Mouse (Mus musculus) layer of hippocampus, adult 2 months (tissue): Measurements from ENCODE around the gene Ss18l1. TPM values are rescaled to one million over a fixed set of nuclear protein-coding genes. Genes with fewer than 3 reads are reported as not detected.

Experiments used
- DNase-seq, 2 experiments: peaks; one replicate each; pipeline ENCODE4 v3.0.0; 2022; ENCODE audit warnings: low spot score in 2 of 2
- H3K27ac ChIP-seq: fragments of 200-600 bp; 2 replicates; pipeline ENCODE4 v1.8.1; 2022
- H3K4me3 ChIP-seq: fragments of 200-600 bp; 2 replicates; pipeline ENCODE4 v1.8.1; 2022; ENCODE audit warnings: mild to moderate bottlenecking
- CTCF ChIP-seq: fragments of 200-600 bp; conservative IDR thresholded peaks from 2 replicates; pipeline ENCODE4 v1.8.1; 2022; ENCODE audit warnings: antibody characterized with exemption, mild to moderate bottlenecking, moderate library complexity
- total RNA-seq, 2 experiments: library from RNA; stranded (reverse); gene quantifications; 2 replicates each; pipeline ENCODE4 v1.2.3; 2021

The Ss18l1 gene
- total RNA-seq, 2 experiments from 2014 or later, result 43.2 to 44.9 TPM

GRCm38 (mm10) chr2:180047580-180047979 is 5.3 kb downstream of the Ss18l1 start:
- TF ChIP-seq CTCF, result no peak
- H3K27ac ChIP-seq, result peak overlapping the region; percentile 90
- no peak for DNase-seq

GRCm38 (mm10) chr2:180047980-180048635 is 5.8 kb downstream of the Ss18l1 start:
- peak; percentile 58 to 74 for DNase-seq
- Histone ChIP-seq H3K4me3 (no peak overlapping the region; the same call in 1 of the 2 replicates), H3K27ac (peak overlapping the region; percentile 90)
- TF ChIP-seq CTCF, result no peak

More at GRCm38 (mm10) chr2:180047580-180047979, 5.3 kb downstream of the Ss18l1 start:
- no peak overlapping the region for H3K4me3 ChIP-seq

DNA sequence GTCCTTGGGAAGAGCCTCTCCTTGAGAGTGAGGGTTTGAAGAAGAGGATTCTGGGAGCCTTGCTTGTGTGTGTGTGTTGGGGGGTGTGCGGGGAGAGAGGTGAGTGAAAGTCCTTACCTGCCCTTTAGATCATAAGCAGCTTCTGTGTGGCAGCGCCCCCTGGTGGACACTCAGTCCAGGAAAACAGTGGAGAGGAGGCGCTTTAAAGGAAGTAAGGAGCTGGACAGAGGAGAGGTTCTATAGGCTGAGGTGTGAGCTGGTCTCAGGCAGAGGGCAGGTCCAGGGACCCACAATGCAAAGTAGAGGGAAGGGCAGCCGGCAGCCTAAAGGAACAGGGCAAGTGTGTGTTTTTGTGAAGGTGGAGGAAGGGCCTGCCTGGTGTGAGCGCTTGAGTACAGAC is 8.7 kb downstream of the Ss18l1 start:
- no peak overlapping the region for H3K4me3 ChIP-seq
- DNase-seq, result peak; percentile 69 to 84
- H3K27ac ChIP-seq, result 0 out of 2 replicates have a peak overlapping the region, but pooled peaks have one; percentile 4

GRCm38 (mm10) chr2:180051986-180052733 is 9.9 kb downstream of the Ss18l1 start:
- H3K4me3 ChIP-seq, result no peak overlapping the region
- DNase-seq, result no peak
- peak; percentile 70 for TF ChIP-seq CTCF
- H3K27ac ChIP-seq, result no peak overlapping the region

More for the DNA sequence above, 8.7 kb downstream of the Ss18l1 start:
- TF ChIP-seq CTCF, result peak; percentile 85

DNA sequence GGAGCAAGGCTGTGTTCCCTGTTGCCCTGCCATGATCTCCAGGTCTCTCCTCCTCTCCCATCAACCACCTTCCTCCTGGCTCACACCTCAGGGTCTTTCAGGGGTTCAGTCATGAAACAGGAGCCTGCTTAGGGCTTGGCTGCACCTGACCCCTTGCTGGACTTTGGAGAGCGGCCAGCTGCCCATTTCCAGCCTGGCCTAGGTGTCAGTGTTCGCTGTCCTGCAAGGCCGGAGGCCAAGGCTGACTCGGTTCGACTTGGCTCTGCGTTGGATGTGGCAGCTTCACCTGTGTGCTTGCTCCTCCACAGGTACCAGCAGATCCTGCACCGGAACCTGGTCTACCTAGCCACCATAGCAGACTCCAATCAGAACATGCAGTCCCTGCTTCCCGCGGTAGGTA is 10.7 kb downstream of the Ss18l1 start:
- no peak for DNase-seq
- no peak overlapping the region for H3K4me3 ChIP-seq
- no peak for TF ChIP-seq CTCF
- H3K27ac ChIP-seq, result no peak overlapping the region

DNA sequence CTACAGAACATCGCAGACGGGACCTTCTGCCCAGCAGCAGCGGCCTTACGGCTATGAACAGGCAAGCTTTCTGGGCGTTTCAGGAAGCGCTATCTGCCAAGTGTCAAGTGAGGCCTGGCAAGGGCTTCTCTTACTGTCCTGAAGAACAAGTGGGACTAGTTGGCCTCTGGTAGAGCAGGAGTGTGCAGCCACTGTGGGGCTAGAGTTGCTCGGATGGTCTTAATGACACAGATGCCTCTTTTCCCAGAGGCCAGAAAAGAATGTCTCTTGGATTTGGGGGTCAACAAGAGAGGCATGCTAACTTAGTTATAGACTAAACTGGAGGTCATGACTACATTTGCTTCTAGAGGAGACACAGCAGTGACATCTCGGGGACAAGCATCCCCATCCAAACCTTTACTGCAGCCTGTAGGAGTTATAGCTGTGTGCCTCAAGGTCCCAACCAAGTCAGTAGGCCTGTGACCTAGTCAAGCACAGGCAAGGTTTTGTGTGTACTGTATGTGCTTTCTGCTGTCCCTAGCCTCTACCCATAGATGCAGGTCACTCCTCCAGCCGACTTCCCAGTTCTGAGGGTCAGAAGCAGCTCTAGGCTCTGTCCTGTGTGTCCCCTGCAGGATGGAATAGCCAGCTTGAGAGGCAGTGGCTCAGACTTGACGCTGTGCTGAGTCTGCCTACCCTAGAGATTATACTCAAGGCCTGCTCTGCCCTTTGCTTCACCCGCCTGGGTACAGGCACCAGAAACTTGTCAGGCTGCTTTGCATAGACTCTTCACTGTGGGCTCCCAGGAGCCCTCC is 21.2 kb downstream of the Ss18l1 start:
- no peak for TF ChIP-seq CTCF
- no peak for DNase-seq
- H3K4me3 ChIP-seq, result no peak overlapping the region
- H3K27ac ChIP-seq, result no peak overlapping the region

DNA sequence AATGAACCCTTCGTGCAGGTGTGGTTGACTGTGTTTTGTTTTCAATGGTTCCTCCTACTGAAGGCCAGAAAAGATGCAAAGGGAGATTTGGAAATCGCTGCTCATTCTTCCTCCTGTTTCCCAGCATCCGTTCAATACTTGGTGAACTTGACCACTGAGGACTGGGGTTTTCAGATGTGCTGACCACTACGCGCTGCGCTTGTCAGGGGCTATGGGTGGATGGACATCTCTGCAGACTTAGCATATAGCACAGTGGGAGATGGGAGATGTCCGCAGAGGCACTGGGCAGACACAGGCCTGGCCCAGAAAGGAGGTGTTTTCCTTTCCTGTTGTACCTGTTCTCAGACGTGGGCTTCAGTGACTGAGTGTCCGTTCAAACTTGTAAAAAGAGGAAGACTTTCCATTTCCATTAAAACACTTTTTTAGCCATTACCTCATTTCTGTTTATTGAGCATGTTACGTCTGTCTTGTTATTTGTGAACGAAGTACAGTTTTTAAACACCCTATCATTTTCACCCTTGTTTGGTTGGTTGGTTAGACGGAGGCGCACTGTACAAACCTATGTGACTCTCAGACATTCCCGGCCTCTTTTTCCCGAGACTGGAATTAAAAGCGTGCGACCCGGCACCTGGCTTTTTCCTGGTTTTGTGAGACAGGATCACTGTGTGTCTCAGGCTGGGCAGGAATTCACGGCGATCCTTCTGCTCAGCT is 27.6 kb downstream of the Ss18l1 start:
- H3K4me3 ChIP-seq, result peak overlapping the region; percentile 98
- H3K27ac ChIP-seq, result peak overlapping the region; percentile 93
- no peak for DNase-seq
- TF ChIP-seq CTCF, result no peak

GRCm38 (mm10) chr2:180070481-180071453 is 28.5 kb downstream of the Ss18l1 start, which contains the start of gene Mtg2:
Mtg2 (plus strand) TSS chr2:180070588.
- TF ChIP-seq CTCF, result peak; percentile 37
- peak; percentile 96 to 97 for DNase-seq
- peak within 1 kb of the TSS; percentile 93 for H3K27ac ChIP-seq
- peak within 1 kb of the TSS; percentile 98 for H3K4me3 ChIP-seq

DNA sequence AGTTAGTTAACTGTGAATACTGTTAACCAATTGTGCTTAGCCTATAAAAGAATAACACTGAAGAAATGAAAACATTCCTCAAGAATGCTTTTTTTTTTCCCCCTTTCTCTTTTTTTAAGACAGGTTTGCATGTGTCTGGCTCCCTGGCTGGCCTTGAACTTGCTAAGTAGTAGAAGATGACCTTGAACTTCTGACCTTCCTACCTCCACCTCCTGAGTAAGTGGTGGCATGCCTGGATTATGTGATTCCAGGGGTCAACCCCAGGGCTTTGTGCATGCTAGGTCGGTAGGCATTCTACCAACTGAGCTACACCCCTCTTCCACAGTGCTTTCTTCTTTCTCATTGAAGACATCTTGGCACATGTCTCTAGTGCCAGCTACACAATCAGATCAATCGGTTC is 29.4 kb downstream of the Ss18l1 start:
- no peak for TF ChIP-seq CTCF
- DNase-seq, result no peak
- Histone ChIP-seq H3K4me3 (peak overlapping the region; percentile 98; the same call in 1 of the 2 replicates), H3K27ac (peak overlapping the region; percentile 93; the same call in 1 of the 2 replicates)

- TF ChIP-seq CTCF, result no peak
- no peak for DNase-seq
- no peak overlapping the region for H3K27ac ChIP-seq
- no peak overlapping the region for H3K4me3 ChIP-seq
Measured at GRCm38 (mm10) chr2:180072886-180073285, 30.6 kb downstream of the Ss18l1 start.

DNA sequence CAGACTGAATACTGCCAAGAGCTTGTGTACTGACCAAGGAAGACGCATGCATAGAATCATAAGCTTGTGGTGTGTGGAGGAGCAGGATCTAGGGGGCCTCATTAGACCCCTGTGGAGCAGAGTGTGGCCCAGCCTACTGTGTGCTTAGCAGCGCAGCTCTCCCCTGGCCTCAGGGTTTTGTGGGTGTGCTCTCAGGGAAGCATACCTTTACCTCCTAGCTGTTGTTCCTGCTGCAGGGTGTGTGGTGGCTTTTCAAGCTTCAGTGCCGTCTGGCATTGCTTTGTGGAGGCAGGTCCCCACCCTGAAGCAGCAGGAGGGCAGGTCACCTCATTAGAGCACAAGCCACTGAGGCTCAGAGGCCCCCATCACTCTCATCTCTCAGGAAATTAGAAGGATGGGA is 35.3 kb downstream of the Ss18l1 start:
- DNase-seq, result no peak
- TF ChIP-seq CTCF, result no peak
- Histone ChIP-seq H3K27ac (no peak overlapping the region), H3K4me3 (no peak overlapping the region)
